Mouse (Mus musculus): ENCODE measurements around the gene Zkscan5.

GRCm38 (mm10) chr5:145185244-145185643 is 19.1 kb upstream of the Zkscan5 start:
- no peak for TF ChIP-seq CTCF (IDR thresholded peaks at IDR 0.05; ENCODE audit: extremely low read depth, insufficient read depth, low read length)
- TF ChIP-seq POLR2A (IDR thresholded peaks at IDR 0.05; ENCODE audit: extremely low read depth, insufficient read depth, low read length), result no peak

All from cortical plate, adult 2 months (tissue).